Mouse (Mus musculus) urinary bladder, postnatal 36 days (tissue): ENCODE measurements around the gene Stag1.

Experiments used
- DNase-seq, 2 experiments: peaks; one replicate each; pipeline ENCODE4 v3.0.0; 2022; ENCODE audit warnings: low spot score in 2 of 2, mixed read lengths in 1 of 2

Stag1 gene

GRCm38 (mm10) chr9:100597546-100597945 lies at the start of gene Stag1:
Gene Stag1 (plus strand): TSS chr9:100597798.
- no peak for DNase-seq

- no peak for DNase-seq
Measured at GRCm38 (mm10) chr9:100548313-100548712, 49.3 kb upstream of the Stag1 start.

GRCm38 (mm10) chr9:100555686-100556085 lies 41.9 kb upstream of the Stag1 start:
- no peak for DNase-seq

- no peak for DNase-seq
Measured at GRCm38 (mm10) chr9:100558023-100558573, 39.5 kb upstream of the Stag1 start.

GRCm38 (mm10) chr9:100558991-100559390 lies 38.6 kb upstream of the Stag1 start:
- DNase-seq: no peak

GRCm38 (mm10) chr9:100560251-100560890 lies 37.2 kb upstream of the Stag1 start:
- DNase-seq: no peak

GRCm38 (mm10) chr9:100569798-100570625 lies 27.6 kb upstream of the Stag1 start:
- DNase-seq: peak; percentile 13 to 24

- peak; percentile 15 to 17 for DNase-seq
Measured at GRCm38 (mm10) chr9:100570626-100571233, 26.9 kb upstream of the Stag1 start, which contains the start of gene Slc35g2. Gene Slc35g2 (minus strand): TSS chr9:100571090.

GRCm38 (mm10) chr9:100571511-100571910 lies 26.1 kb upstream of the Stag1 start:
- DNase-seq: no peak

GRCm38 (mm10) chr9:100573300-100573699 lies 24.3 kb upstream of the Stag1 start:
- no peak for DNase-seq

GRCm38 (mm10) chr9:100573942-100574341 lies 23.7 kb upstream of the Stag1 start:
- DNase-seq: no peak

GRCm38 (mm10) chr9:100580196-100580740 lies 17.3 kb upstream of the Stag1 start:
- DNase-seq: no peak

GRCm38 (mm10) chr9:100581543-100582492 lies 15.8 kb upstream of the Stag1 start:
- DNase-seq: no peak

- peak; percentile 16 to 28 for DNase-seq
Measured at GRCm38 (mm10) chr9:100582883-100583575, 14.6 kb upstream of the Stag1 start.

GRCm38 (mm10) chr9:100584031-100584430 lies 13.6 kb upstream of the Stag1 start:
- DNase-seq: no peak

- DNase-seq: no peak
Measured at GRCm38 (mm10) chr9:100590462-100590861, 7.1 kb upstream of the Stag1 start.

GRCm38 (mm10) chr9:100596317-100596716 lies 1.3 kb upstream of the Stag1 start:
- DNase-seq: no peak

- DNase-seq: no peak
Measured at GRCm38 (mm10) chr9:100599761-100600328, 2.2 kb downstream of the Stag1 start.

- no peak for DNase-seq
Measured at GRCm38 (mm10) chr9:100602130-100602529, 4.5 kb downstream of the Stag1 start.

GRCm38 (mm10) chr9:100603156-100603555 lies 5.6 kb downstream of the Stag1 start:
- no peak for DNase-seq
